Mouse (Mus musculus) intestine, embryonic 16.5 days (tissue): Measurements from ENCODE around the gene Ss18l2. TPM values are rescaled to one million over a fixed set of nuclear protein-coding genes. Genes with fewer than 3 reads are reported as not detected.

Source experiments
- ATAC-seq: fragments of 200-750 bp; cut with Nextera tagmentation; 2 replicates; pipeline ENCODE4 v1.8.0; 2017; ENCODE audit warnings: moderate TSS enrichment, moderate library complexity
- H3K27ac ChIP-seq: fragments of 300-500 bp; sonication (generic); 2 replicates; pipeline ENCODE4 v1.5.1; 2014; ENCODE audit warnings: mild to moderate bottlenecking, low read length
- H3K27me3 ChIP-seq: fragments of 300-500 bp; sonication (generic); replicated peaks from 2 replicates; pipeline ENCODE4 v1.6.1; 2014; ENCODE audit warnings: low read length, control low read depth, mixed read lengths; ENCODE audit not compliant: control insufficient read depth, insufficient read depth
- H3K36me3 ChIP-seq: fragments of 300-500 bp; sonication (generic); 2 replicates; pipeline ENCODE4 v1.6.1; 2014; ENCODE audit warnings: low read length, control low read depth; ENCODE audit not compliant: control insufficient read depth, insufficient read depth
- H3K4me1 ChIP-seq: fragments of 300-500 bp; sonication (generic); 2 replicates; pipeline ENCODE4 v1.6.1; 2014; ENCODE audit warnings: low read length, control low read depth, mixed read lengths; ENCODE audit not compliant: control insufficient read depth, insufficient read depth
- H3K4me2 ChIP-seq: fragments of 300-500 bp; sonication (generic); 2 replicates; pipeline ENCODE4 v1.6.1; 2014; ENCODE audit warnings: low read depth, low read length, control low read depth
- H3K4me3 ChIP-seq: fragments of 300-500 bp; sonication (generic); 2 replicates; pipeline ENCODE4 v1.5.1; 2014; ENCODE audit warnings: mild to moderate bottlenecking, low read length
- H3K9ac ChIP-seq: fragments of 300-500 bp; sonication (generic); 2 replicates; pipeline ENCODE4 v1.6.1; 2014; ENCODE audit warnings: low read depth, low read length
- H3K9me3 ChIP-seq: fragments of 300-500 bp; sonication (generic); 2 replicates; pipeline ENCODE4 v1.6.1; 2016; ENCODE audit warnings: low read length, control low read depth; ENCODE audit not compliant: control insufficient read depth
- WGBS: fragments of 180-500 bp; shearing (Covaris S2); extraction: QIAGEN DNeasy Blood & Tissue Kit; methylation state at CpG from one replicate; pipeline ENCODE4 v1.1.7; 2014; 5-methylcytosine and 5-hydroxymethylcytosine counted together
- polyA plus RNA-seq: library from polyadenylated mRNA; unstranded; fragments of >200 nt; fragmentation: Nextera tagmentation; extraction: Ambion mirVana; gene quantifications from 2 replicates; pipeline ENCODE4 v1.2.1, GENCODE M21; 2015

Ss18l2 gene
- polyA plus RNA-seq, 1 experiment from 2014 or later = 124 TPM

- 84% methylated on average over 10 of the region's 10 CpGs for WGBS
- Histone ChIP-seq H3K36me3 (peaks cover 16% of the 10 kb centered on the region; the same call in 1 of the 2 replicates), H3K4me3 (no peak overlapping the region), H3K4me2 (0 out of 2 replicates have a peak overlapping the region, but pooled peaks have one; percentile 97), H3K27me3 (no peaks in the 10 kb centered on the region), H3K27ac (no peak overlapping the region), H3K9me3 (no peaks in the 10 kb centered on the region), H3K4me1 (peaks cover 31% of the 10 kb centered on the region), H3K9ac (0 out of 2 replicates have a peak overlapping the region, but pooled peaks have one; percentile 5)
- no peak for ATAC-seq
Measured at GRCm38 (mm10) chr9:121762248-121762647, 52.1 kb downstream of the Ss18l2 start.

- WGBS = 89% methylated on average over 25 of the region's 25 CpGs
- H3K9me3 ChIP-seq = no peaks in the 10 kb centered on the region
- ATAC-seq = no peak
Measured at GRCm38 (mm10) chr9:121762761-121763160, 52.6 kb downstream of the Ss18l2 start.

More at GRCm38 (mm10) chr9:121762761-121763160, 52.6 kb downstream of the Ss18l2 start:
- H3K27ac ChIP-seq = no peak overlapping the region
- H3K36me3 ChIP-seq = peaks cover 19% of the 10 kb centered on the region
- H3K9ac ChIP-seq = no peak overlapping the region
- H3K4me3 ChIP-seq = no peak overlapping the region
- H3K27me3 ChIP-seq = no peaks in the 10 kb centered on the region
- peaks cover 31% of the 10 kb centered on the region for H3K4me1 ChIP-seq
- H3K4me2 ChIP-seq = no peak overlapping the region

Other genes with a start within 250 kb of the Ss18l2 start
- gene Cck, start 214.6 kb upstream of the Ss18l2 start, polyA plus RNA-seq = 65.7 and 70.7 TPM in 2 replicates
- not detected in 2 replicates for gene Lyzl4, start 68.2 kb upstream of the Ss18l2 start, polyA plus RNA-seq
- 6.8 and 8.9 TPM in 2 replicates for gene Vipr1, start 67.6 kb upstream of the Ss18l2 start, polyA plus RNA-seq
- 16.1 and 16.4 TPM in 2 replicates for gene Sec22c, start 4.8 kb upstream of the Ss18l2 start, polyA plus RNA-seq
- 44.8 and 46.3 TPM in 2 replicates for gene Nktr, start 8.8 kb downstream of the Ss18l2 start, polyA plus RNA-seq
- 4.0 and 4.8 TPM in 2 replicates for gene Zfp651, start 49.0 kb downstream of the Ss18l2 start, polyA plus RNA-seq
- gene Klhl40, start 67.3 kb downstream of the Ss18l2 start, polyA plus RNA-seq = 0.27 and 0.32 TPM in 2 replicates
- 1.2 and 2.1 TPM in 2 replicates for gene Hhatl, start 82.2 kb downstream of the Ss18l2 start, polyA plus RNA-seq
- gene Ccdc13, start 129.1 kb downstream of the Ss18l2 start, polyA plus RNA-seq = 0.66 and 0.81 TPM in 2 replicates
- 149 and 162 TPM in 2 replicates for gene Higd1a, start 148.0 kb downstream of the Ss18l2 start, polyA plus RNA-seq
- 0.62 and 0.98 TPM in 2 replicates for gene Ackr2, start 188.0 kb downstream of the Ss18l2 start, polyA plus RNA-seq
- gene Cyp8b1, start 206.0 kb downstream of the Ss18l2 start, polyA plus RNA-seq = not detected in 2 replicates
- 2.7 and 3.5 TPM in 2 replicates for gene Fam198a, start 240.7 kb downstream of the Ss18l2 start, polyA plus RNA-seq